Mouse (Mus musculus): ENCODE data around the gene Gm15517. TPM values are rescaled to one million over a fixed set of nuclear protein-coding genes. Genes with fewer than 3 reads are reported as not detected.
"Not testable (repeated sequence)": the region's sequence is repeated elsewhere in the genome, so short reads cannot be mapped to it uniquely, and the experiment has no call there.

Gene Gm15517
- total and polyA plus RNA-seq, 3 experiments: not detected

- DNase-seq: no peak
Observed at GRCm38 (mm10) chr7:44269397-44269796, 8.2 kb downstream of the Gm15517 start.

DNA sequence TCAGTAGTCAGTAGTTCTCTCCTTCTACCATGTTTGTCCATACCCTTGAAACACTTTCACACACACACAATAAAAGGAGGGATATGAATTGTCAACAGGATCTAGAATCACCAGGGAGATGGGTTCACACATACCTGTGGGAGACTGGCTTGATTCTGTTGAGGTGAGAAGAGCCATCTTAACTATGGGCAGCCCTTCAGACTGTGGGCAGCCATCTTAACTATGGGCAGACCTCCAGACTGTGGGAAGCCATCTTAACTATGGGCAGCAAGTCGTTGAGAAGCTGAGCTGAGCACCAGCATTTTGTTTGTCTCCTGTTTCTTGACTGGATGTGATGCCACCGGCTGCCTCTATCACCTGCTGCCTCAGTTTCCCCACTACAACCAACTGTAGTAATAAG, 10.1 kb downstream of the Gm15517 start:
- DNase-seq: no peak

GRCm38 (mm10) chr7:44272546-44272945, 11.3 kb downstream of the Gm15517 start:
- no peak for DNase-seq

DNA sequence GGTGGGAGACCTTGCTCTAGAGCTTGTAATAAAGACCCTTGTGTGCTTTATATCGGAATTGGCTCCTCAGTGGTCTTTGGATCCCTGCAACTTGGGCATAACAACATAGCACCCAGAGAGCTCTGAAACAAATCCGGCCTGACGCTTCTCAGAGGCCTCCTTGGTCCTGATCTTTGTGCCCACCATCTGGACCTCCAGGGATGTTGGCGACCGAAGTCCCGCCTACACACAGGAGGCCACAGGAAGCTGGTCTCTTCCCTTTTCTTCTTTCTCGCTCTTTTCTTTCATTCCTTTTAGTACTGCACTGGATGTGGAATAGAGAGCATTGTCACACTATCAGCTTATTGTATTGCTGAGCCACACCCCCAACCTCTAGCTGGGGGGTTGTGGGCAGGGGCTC, 12.2 kb downstream of the Gm15517 start:
- DNase-seq: no peak

DNA sequence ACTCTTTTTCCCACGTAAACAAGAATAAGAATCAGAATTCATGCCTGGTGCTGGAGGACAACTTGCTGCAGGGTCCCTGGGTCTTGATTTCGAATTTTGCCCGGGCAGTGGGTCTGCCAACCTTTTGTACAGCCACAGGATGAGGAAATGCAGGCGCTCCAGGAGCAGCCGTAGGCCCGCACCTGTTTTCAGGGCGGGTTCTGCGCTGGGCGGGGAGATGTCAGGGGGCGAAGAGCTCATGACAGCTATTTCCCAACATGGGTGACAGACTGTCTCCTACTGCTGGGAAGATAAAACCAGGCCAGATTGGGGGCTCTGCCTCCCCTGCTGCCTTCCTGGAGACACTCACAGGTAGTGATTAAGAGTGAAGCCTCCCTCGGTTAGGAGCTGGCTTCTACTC, 12.8 kb downstream of the Gm15517 start:
- no peak for DNase-seq

DNA sequence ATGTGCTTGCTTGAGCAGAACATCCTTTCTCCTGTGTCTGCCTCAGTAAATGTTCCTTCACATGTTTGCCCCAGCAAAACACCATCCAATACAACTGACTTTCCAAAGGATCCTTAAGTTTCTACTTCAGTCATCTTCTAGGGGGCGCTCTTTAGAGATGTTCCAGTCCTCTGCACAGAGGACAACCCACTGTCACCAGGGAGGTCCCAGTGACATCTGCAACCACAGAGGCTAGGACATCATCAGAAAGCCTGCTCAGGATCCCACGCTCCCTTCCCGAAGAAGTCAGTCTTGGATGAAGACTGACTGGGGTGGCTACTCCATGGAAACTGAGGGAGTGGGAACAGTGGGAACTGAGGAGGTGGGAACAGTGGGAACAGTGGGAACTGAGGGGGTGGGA, 14.3 kb downstream of the Gm15517 start:
- no peak for DNase-seq

DNA sequence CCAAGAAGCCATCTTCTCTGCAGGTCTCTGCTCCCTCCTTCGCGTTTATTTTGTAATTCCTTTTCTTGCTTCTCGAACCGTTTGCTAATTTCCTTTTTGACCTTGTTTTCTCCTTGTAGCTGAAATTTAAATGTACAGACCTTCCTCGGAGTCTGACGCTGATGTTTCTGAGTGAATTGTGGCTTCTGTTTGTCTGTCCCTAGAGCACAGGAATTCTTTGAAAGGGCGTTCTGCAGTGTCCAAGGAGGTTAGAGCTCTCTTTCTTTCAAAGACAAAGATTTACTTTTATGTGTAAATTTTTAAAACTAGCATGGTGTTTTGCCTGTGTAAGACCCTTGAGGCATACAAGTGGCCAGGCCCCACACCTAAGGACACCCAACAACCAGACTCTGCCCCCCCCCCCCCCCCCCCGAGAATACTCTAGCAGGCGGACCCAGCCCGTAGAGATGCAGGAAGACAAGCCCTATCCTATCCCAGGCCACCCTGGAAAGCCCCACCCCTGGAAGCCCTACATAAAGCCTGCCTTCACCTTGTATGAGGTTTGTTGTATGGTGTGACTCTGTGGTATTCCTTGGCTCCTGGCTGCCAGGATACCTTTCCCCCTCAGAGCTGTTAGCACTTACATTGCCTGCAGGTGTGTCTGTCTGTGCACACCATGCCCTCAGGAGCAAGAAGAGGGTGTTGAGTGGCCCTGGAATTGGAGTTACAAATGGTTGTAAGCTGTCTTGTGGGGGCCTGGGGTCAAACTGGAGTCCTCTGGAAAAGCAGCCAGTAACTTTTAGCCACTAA, 15.4 kb downstream of the Gm15517 start:
- DNase-seq: no peak

DNA sequence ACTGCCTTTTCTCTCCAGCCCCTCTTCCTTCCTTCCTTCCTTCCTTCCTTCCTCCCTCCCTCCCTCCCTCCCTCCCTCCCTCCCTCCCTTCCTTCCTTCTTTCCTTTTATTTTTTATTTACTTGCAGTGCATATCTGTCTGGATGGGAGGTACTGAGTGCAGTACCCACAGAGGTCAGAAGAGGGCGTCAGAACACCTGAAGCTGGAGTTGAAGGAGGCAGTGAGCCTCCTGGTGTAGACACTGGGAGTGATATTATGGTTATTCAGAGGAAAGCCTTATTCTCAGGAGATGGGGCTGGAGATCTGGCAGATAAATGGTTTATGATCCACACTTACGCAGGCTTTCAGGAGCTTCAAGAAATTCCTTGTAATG, 16.0 kb downstream of the Gm15517 start:
- DNase-seq: no peak

DNA sequence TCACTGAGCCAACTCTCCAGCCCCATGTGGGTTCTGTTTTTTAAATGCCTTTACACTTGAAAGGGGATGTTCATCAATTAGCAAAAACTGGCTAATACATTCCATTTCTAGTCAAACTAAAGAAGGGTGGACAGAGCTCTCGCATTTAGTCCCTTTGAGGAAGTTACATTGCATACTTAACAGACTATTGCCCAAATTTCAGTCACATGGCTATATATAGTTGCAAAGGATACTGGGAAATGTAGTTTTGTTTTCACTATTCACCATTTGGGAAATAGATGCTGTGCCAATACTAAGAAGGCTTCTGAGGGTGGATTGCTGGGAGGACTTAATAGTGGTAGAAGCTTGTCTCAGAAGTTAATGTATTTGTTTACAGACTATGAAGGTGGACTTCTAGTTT, 19.7 kb downstream of the Gm15517 start:
- no peak for DNase-seq

DNA sequence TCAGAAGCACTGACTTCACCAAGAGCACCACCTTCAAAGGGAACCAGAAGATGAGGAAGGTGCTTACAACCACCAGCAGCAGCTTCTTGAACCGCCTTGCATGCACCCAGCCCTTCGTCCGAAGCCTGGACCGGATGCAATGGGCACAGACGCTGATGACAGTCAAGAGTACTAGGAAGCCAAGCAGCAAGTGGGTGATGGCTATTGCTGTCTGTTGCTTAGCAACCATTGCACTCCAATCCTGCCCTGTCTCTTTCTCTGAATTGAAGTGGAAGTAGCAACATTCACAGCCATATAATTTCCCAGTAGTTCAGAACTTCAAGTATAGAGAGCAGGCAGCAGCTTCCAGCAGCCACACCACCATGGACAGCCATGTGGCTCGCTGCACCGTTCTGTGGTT, 20.3 kb downstream of the Gm15517 start:
- no peak for DNase-seq

- DNase-seq: no peak
Observed at GRCm38 (mm10) chr7:44287760-44288159, 26.5 kb downstream of the Gm15517 start.

DNA sequence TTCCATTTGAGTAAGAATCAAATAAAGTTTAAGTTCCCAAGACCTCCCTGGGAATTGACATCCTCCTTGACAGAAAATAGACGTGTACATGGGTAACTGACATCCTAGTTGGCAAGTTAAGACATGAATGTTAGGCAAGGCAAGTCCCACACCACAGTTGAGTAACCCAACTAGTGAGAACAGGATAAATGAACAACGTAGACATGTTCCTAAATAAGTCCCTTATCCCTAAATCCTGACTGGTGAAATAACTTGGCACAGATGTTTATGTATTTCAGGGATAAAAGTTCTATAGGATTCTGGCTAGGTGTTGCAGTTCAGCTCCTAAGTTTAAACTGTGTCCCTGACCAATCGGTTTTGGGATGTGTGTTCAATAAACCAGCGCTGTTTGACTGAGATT, 29.7 kb downstream of the Gm15517 start:
- no peak for DNase-seq

- DNase-seq: no peak
Observed at GRCm38 (mm10) chr7:44291418-44291817, 30.2 kb downstream of the Gm15517 start.

GRCm38 (mm10) chr7:44297501-44297900, 36.3 kb downstream of the Gm15517 start:
- DNase-seq: not testable (repeated sequence)

- no peak for DNase-seq
Observed at GRCm38 (mm10) chr7:44303346-44304340, 42.4 kb downstream of the Gm15517 start.

DNA sequence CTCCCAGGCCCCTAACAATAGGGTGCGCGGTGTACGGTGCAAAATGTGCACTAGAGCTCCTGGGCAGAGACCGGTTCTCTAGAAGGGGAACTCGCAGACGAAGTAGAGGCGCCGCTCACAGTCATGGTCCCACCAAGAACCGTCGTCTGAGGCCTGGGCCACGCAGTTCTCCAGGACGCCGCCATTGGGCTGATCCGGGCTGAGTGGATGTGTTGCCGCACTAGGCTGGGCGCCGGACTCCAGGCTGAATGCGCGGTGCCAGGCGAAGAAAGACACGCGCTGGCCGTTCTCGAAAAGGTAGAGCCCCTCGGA, 43.2 kb downstream of the Gm15517 start:
- no peak for DNase-seq

DNA sequence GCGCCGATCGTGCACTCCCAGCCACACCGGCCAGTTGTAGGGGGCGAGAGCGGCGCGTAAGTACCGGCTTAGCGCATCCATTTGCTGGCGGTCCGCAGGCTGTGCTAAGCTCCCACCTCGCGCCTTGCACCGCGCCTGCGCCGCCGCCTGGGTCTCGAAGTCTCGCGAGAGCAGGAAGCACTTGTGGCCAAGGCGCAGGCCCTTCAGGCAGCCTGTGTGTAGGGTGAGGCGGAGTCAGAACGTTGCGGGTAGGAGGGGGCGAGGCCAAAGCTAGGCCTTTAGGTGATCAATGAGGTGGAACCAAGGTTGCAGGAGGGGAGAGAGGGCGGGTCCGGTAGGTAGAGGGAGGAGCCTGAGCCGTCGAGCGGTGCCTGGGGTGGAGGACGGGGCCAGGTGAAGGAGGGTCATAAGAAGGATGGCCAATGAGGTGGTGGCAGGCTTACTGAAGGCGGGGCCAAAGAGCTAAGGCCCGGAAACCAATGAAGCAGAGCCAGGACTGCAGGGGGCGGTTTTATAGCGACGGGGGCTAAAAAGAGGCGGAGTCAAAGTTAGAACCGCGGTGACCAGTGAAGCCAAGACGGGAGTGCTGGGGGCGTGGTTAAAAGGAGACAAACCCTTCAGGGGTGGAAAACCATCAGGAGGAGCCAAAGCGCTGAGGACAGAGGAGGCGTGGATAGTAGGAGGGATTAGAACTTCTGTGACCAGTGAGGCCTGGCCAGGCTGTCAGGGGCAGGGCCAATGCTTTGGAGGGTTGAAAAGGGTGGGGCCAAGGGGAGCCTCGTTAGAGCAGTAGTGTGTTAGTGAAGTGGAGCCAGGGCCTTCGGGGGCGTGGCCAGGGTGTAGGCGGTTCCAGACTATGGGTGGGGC, 43.8 kb downstream of the Gm15517 start:
- peak; percentile 97 for DNase-seq

GRCm38 (mm10) chr7:44305686-44306085, 44.4 kb downstream of the Gm15517 start:
- DNase-seq: no peak

GRCm38 (mm10) chr7:44306516-44307240, 45.4 kb downstream of the Gm15517 start, which contains the start of gene Clec11a:
Clec11a (minus strand) TSS chr7:44306902.
- DNase-seq: no peak

- DNase-seq: no peak
Observed at GRCm38 (mm10) chr7:44307261-44308020, 46.2 kb downstream of the Gm15517 start.

Measured in adrenal gland, adult 2 months (tissue).